Mouse (Mus musculus): ENCODE results near the gene Tbx10. TPM values are rescaled to one million over a fixed set of nuclear protein-coding genes. Genes with fewer than 3 reads are reported as not detected.

Gene Tbx10
- polyA plus RNA-seq, 1 experiment from 2014 or later: not detected

GRCm38 (mm10) chr19:3996747-3997146 lies 4.2 kb downstream of the Tbx10 start:
- H3K27me3 ChIP-seq (ENCODE audit: control insufficient read depth, insufficient read depth, low read length): no peaks in the 10 kb centered on the region
- no peak overlapping the region for H3K4me2 ChIP-seq (ENCODE audit: low read length)
- no peaks in the 10 kb centered on the region for H3K36me3 ChIP-seq (ENCODE audit: control insufficient read depth, insufficient read depth, low read length)
- no peak overlapping the region for H3K4me3 ChIP-seq (replicated peaks; ENCODE audit: low read depth, low read length)
- peaks cover 14% of the 10 kb centered on the region for H3K4me1 ChIP-seq (ENCODE audit: control insufficient read depth, insufficient read depth, low read length)
- DNase-seq (no peak), ATAC-seq (ENCODE audit: low FRiP score, low TSS enrichment) (no peak)
- no peak overlapping the region for H3K27ac ChIP-seq (replicated peaks; ENCODE audit: low read depth, low read length)
- no peaks in the 10 kb centered on the region for H3K9me3 ChIP-seq (ENCODE audit: control insufficient read depth, low read length)
- 79% methylated on average over 8 of the region's 8 CpGs for WGBS
- no peak overlapping the region for H3K9ac ChIP-seq (replicated peaks; ENCODE audit: low read length)

GRCm38 (mm10) chr19:3997231-3997630 lies 4.7 kb downstream of the Tbx10 start:
- ATAC-seq (ENCODE audit: low FRiP score, low TSS enrichment) (no peak), DNase-seq (no peak)
- Histone ChIP-seq H3K4me3 (replicated peaks; ENCODE audit: low read depth, low read length) (no peak overlapping the region), H3K4me2 (ENCODE audit: low read length) (no peak overlapping the region), H3K9ac (replicated peaks; ENCODE audit: low read length) (no peak overlapping the region), H3K36me3 (ENCODE audit: control insufficient read depth, insufficient read depth, low read length) (no peaks in the 10 kb centered on the region), H3K4me1 (ENCODE audit: control insufficient read depth, insufficient read depth, low read length) (peaks cover 16% of the 10 kb centered on the region), H3K9me3 (ENCODE audit: control insufficient read depth, low read length) (no peaks in the 10 kb centered on the region), H3K27ac (replicated peaks; ENCODE audit: low read depth, low read length) (no peak overlapping the region), H3K27me3 (ENCODE audit: control insufficient read depth, insufficient read depth, low read length) (no peaks in the 10 kb centered on the region)
- 68% methylated on average over 8 of the region's 8 CpGs for WGBS

GRCm38 (mm10) chr19:3998335-3998734 lies 5.8 kb downstream of the Tbx10 start:
- no peak overlapping the region for H3K4me3 ChIP-seq (replicated peaks; ENCODE audit: low read depth, low read length)

DNA sequence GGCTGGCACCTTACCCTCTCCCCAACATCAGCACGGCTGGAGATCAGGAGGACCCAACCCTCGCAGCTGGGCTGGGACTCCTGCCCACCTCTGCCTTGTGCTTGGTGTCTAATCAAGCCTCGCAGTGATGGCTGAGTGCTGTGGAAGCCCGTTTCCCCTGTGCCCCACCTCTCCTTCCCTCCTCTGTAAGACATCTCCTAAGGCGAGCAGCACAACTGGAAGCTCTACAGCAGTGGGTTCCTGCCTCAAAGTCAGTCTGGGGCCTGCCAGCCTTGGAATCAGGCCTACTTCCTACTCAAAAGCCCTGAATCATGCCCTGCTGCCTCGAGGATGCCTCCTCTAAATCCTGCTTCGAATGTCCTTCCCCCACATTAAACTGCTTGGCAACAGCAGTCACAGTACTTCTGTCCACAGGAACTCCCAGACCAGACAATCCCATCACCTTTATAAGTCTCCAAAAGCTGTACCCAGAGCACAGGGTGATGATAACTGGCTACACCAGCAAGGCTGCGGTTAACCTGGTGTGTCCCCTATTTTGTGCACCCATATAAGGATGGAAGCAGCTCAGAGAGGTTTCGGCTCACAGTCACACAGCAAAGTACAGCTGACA lies 6.7 kb downstream of the Tbx10 start:
- H3K9me3 ChIP-seq (ENCODE audit: control insufficient read depth, low read length): no peaks in the 10 kb centered on the region
- no peak overlapping the region for H3K9ac ChIP-seq (replicated peaks; ENCODE audit: low read length)
- H3K4me1 ChIP-seq (ENCODE audit: control insufficient read depth, insufficient read depth, low read length): peaks cover 16% of the 10 kb centered on the region
- WGBS: 86% methylated on average over 9 of the region's 9 CpGs
- H3K27ac ChIP-seq (replicated peaks; ENCODE audit: low read depth, low read length): no peak overlapping the region
- H3K4me2 ChIP-seq (ENCODE audit: low read length): peak overlapping the region; percentile 89
- 0 out of 2 replicates have a peak overlapping the region, but pooled peaks have one; percentile 54 for H3K4me3 ChIP-seq (replicated peaks; ENCODE audit: low read depth, low read length)
- H3K36me3 ChIP-seq (ENCODE audit: control insufficient read depth, insufficient read depth, low read length): no peaks in the 10 kb centered on the region
- DNase-seq: no peak
- H3K27me3 ChIP-seq (ENCODE audit: control insufficient read depth, insufficient read depth, low read length): no peaks in the 10 kb centered on the region
- no peak for ATAC-seq (ENCODE audit: low FRiP score, low TSS enrichment)

More at GRCm38 (mm10) chr19:3998335-3998734, 5.8 kb downstream of the Tbx10 start:
- DNase-seq (no peak), ATAC-seq (ENCODE audit: low FRiP score, low TSS enrichment) (no peak)
- no peak overlapping the region for H3K4me2 ChIP-seq (ENCODE audit: low read length)
- H3K27ac ChIP-seq (replicated peaks; ENCODE audit: low read depth, low read length): no peak overlapping the region
- H3K4me1 ChIP-seq (ENCODE audit: control insufficient read depth, insufficient read depth, low read length): peaks cover 16% of the 10 kb centered on the region
- no peaks in the 10 kb centered on the region for H3K27me3 ChIP-seq (ENCODE audit: control insufficient read depth, insufficient read depth, low read length)
- H3K9me3 ChIP-seq (ENCODE audit: control insufficient read depth, low read length): no peaks in the 10 kb centered on the region
- WGBS: 82% methylated on average over 8 of the region's 8 CpGs
- H3K9ac ChIP-seq (replicated peaks; ENCODE audit: low read length): no peak overlapping the region
- H3K36me3 ChIP-seq (ENCODE audit: control insufficient read depth, insufficient read depth, low read length): no peaks in the 10 kb centered on the region

GRCm38 (mm10) chr19:4000119-4000900 lies 7.8 kb downstream of the Tbx10 start, which contains the start of the genes Nudt8 and Gm49405:
Gene Nudt8, plus strand, starts transcription at chr19:4000580.
Gene Gm49405, plus strand, starts transcription at chr19:4000626.
- ATAC-seq (ENCODE audit: low FRiP score, low TSS enrichment) (peak; percentile 90), DNase-seq (peak; percentile 97)
- H3K4me3 ChIP-seq (replicated peaks; ENCODE audit: low read depth, low read length): peak within 1 kb of the TSS; percentile 54
- WGBS: under 1% methylated on average over 64 of the region's 64 CpGs
- peaks cover 16% of the 10 kb centered on the region for H3K4me1 ChIP-seq (ENCODE audit: control insufficient read depth, insufficient read depth, low read length)
- H3K27me3 ChIP-seq (ENCODE audit: control insufficient read depth, insufficient read depth, low read length): no peaks in the 10 kb centered on the region
- H3K36me3 ChIP-seq (ENCODE audit: control insufficient read depth, insufficient read depth, low read length): peaks cover 4% of the 10 kb centered on the region
- peak within 1 kb of the TSS; percentile 95 for H3K27ac ChIP-seq (replicated peaks; ENCODE audit: low read depth, low read length)
- peak within 1 kb of the TSS; percentile 68 for H3K9ac ChIP-seq (replicated peaks; ENCODE audit: low read length)
- H3K4me2 ChIP-seq (ENCODE audit: low read length): peak within 1 kb of the TSS; percentile 89
- no peaks in the 10 kb centered on the region for H3K9me3 ChIP-seq (ENCODE audit: control insufficient read depth, low read length)

DNA sequence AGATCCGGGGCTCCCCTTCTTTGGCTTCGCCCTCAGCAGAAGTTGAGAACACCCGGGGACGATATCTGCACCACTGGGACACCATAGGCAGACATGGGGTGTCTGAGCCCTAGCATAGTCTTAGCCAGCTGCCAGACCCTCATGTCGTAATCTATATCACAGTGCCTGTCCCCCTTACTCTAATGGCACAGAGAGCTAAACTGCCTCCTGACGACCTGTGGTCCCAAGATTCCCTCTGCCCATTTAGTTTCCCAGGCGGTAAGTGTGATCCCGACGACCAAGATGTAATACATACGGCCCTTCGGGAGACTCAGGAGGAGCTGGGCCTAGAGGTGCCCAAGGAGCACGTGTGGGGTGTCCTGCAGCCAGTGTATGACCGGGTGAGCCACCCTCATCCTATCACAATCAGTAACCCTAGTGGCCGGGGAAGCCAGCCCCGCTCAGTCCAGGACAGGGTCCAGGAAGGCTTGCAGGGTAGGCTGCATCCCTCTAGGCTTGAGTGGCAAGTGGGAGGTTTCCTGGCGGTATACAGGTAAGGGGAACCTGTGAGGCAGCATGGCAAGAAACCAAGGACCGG lies 8.5 kb downstream of the Tbx10 start:
- H3K27me3 ChIP-seq (ENCODE audit: control insufficient read depth, insufficient read depth, low read length): no peaks in the 10 kb centered on the region
- peaks cover 10% of the 10 kb centered on the region for H3K36me3 ChIP-seq (ENCODE audit: control insufficient read depth, insufficient read depth, low read length)
- H3K4me1 ChIP-seq (ENCODE audit: control insufficient read depth, insufficient read depth, low read length): peaks cover 16% of the 10 kb centered on the region
- peak overlapping the region; percentile 89 for H3K4me2 ChIP-seq (ENCODE audit: low read length)
- H3K9me3 ChIP-seq (ENCODE audit: control insufficient read depth, low read length): no peaks in the 10 kb centered on the region
- WGBS: 18% methylated on average over 17 of the region's 17 CpGs
- peak overlapping the region; percentile 54 for H3K4me3 ChIP-seq (replicated peaks; ENCODE audit: low read depth, low read length)
- peak overlapping the region; percentile 95 for H3K27ac ChIP-seq (replicated peaks; ENCODE audit: low read depth, low read length)
- DNase-seq (no peak), ATAC-seq (ENCODE audit: low FRiP score, low TSS enrichment) (no peak; the same call in 1 of the 2 replicates)
- H3K9ac ChIP-seq (replicated peaks; ENCODE audit: low read length): peak overlapping the region; percentile 68

DNA sequence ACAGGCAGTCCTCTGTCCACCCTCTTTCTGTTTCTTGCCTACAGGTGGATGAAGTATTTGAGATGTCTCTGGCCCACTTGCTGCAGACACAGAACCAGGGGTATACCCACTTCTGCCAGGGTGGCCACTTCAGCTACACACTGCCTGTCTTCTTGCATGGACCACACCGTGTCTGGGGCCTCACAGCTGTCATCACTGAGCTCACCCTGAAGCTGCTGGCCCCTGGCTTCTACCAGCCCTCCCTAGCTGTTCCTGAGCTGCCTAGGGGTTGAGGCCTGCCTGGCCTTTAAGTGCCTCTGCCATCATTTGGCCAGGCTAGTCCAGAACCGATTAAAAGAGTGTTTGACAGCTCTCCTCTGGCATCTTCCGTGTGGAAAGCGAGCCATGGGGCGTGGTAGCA lies 9.2 kb downstream of the Tbx10 start:
- Histone ChIP-seq H3K27me3 (ENCODE audit: control insufficient read depth, insufficient read depth, low read length) (no peaks in the 10 kb centered on the region), H3K9me3 (ENCODE audit: control insufficient read depth, low read length) (no peaks in the 10 kb centered on the region), H3K4me1 (ENCODE audit: control insufficient read depth, insufficient read depth, low read length) (peaks cover 16% of the 10 kb centered on the region), H3K4me3 (replicated peaks; ENCODE audit: low read depth, low read length) (no peak overlapping the region), H3K4me2 (ENCODE audit: low read length) (peak overlapping the region; percentile 89), H3K36me3 (ENCODE audit: control insufficient read depth, insufficient read depth, low read length) (peaks cover 17% of the 10 kb centered on the region), H3K27ac (replicated peaks; ENCODE audit: low read depth, low read length) (no peak overlapping the region; the same call in 1 of the 2 replicates), H3K9ac (replicated peaks; ENCODE audit: low read length) (peak overlapping the region; percentile 68; the same call in 1 of the 2 replicates)
- 89% methylated on average over 5 of the region's 5 CpGs for WGBS
- ATAC-seq (ENCODE audit: low FRiP score, low TSS enrichment) (no peak), DNase-seq (no peak)

- no peaks in the 10 kb centered on the region for H3K27me3 ChIP-seq (ENCODE audit: control insufficient read depth, insufficient read depth, low read length)
- peaks cover 16% of the 10 kb centered on the region for H3K4me1 ChIP-seq (ENCODE audit: control insufficient read depth, insufficient read depth, low read length)
- H3K9ac ChIP-seq (replicated peaks; ENCODE audit: low read length): no peak within 1 kb of the TSS
- H3K9me3 ChIP-seq (ENCODE audit: control insufficient read depth, low read length): no peaks in the 10 kb centered on the region
- peaks cover 31% of the 10 kb centered on the region for H3K36me3 ChIP-seq (ENCODE audit: control insufficient read depth, insufficient read depth, low read length)
- DNase-seq: no peak
- WGBS: 86% methylated on average over 1 of the region's 1 CpGs
- ATAC-seq (ENCODE audit: low FRiP score, low TSS enrichment): no peak
- no peak within 1 kb of the TSS for H3K4me2 ChIP-seq (ENCODE audit: low read length)
- no peak within 1 kb of the TSS for H3K4me3 ChIP-seq (replicated peaks; ENCODE audit: low read depth, low read length)
- H3K27ac ChIP-seq (replicated peaks; ENCODE audit: low read depth, low read length): no peak within 1 kb of the TSS
Observed at GRCm38 (mm10) chr19:4003112-4003511, 10.6 kb downstream of the Tbx10 start, which contains the start of gene Doc2g. Gene Doc2g, plus strand, starts transcription at chr19:4003313.

Data from midbrain, embryonic 14.5 days (tissue).